Mouse (Mus musculus): ENCODE measurements around the gene Tsfm. TPM values are rescaled to one million over a fixed set of nuclear protein-coding genes. Genes with fewer than 3 reads are reported as not detected.

The Tsfm gene
- 10 to 100 TPM; 11.1 to 11.3 TPM for total RNA-seq (2023)

GRCm38 (mm10) chr10:127030336-127031296 is at the start of gene Tsfm:
Gene Tsfm (minus strand): TSS chr10:127030840.

GRCm38 (mm10) chr10:127075080-127075479 is 44.4 kb upstream of the Tsfm start, which contains the start of gene Agap2:
Gene Agap2 (plus strand): TSS chr10:127075284.

DNA sequence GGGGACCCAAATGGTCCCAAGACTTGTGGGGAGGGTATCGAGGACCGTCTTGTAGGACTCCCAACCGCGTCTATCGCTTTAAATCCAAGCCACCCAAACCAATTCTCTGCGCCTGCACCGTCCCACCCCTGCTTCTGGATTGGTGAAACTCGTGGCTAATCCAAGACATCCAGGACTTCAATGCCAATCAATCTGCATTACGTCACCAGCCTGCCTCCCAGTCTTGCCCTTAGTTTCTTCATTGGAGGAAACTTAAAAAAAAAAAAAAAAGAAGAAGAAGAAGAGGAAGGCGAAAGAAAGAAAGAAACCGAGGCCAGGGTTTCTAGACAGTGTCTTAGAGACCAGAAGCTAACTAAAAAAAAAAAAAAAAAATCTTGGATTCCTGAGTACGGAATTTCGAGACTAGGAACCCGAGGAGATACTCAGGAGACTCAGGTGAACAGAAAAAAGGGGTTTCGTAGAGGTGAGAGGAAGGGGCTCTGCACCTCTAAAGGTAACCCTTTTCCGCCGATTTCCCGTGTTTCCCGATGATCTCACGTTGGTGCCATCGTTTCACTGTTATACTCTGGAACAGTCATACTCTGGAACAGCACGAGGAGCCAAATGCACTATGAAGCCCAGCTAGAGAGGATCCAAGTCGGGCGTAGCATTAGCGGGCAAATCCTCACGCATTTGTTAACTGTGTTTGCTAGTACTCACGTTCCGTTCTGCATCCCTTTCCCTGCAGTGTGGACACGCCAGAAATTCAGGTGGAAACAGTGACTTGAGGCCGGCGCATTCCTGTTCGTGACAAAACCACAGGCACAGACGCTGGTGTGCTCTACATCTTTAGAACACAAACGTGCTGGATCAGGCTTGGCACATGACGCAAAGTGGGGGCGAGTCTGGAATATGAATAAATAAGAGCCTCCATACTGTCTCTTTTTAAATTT is 39.8 kb upstream of the Tsfm start, which contains the start of gene Tspan31:
TSS of gene Tspan31 (minus strand) at position 75 of the 932 bp plus-strand sequence.

DNA sequence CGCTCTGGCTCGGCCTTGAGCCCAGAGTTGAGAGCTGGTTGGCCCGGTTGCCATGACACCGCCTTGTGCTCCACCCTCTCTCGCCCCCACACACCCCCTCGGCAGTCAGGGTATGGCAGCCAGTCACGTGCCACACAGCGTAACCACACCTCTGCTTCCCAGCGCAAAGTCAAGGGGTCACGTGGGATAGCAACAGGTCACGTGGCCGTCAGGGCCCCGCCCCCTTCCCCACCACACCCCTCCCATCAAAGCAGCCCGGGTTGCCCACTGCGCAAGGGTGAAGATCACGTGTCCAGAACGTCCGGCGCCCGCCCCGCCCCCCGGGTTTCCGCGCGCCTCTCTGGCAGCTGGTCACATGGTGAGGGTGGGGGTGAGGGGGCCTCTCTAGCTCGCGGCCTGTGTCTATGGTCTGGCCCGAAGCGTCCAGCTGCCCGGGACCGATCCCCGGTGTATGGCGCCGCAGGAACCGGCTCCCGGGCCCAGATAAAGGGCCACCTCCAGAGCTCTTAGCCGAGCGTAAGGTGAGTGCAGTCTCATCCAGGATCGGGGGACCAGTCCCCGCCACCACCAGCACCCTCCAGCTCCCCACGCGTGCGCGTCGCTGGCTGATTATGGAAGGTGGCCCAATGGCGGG is 32.7 kb upstream of the Tsfm start, which contains the start of gene Cdk4:
TSS of gene Cdk4 (plus strand) at position 296 of the 634 bp plus-strand sequence.

GRCm38 (mm10) chr10:127059968-127060916 is 29.6 kb upstream of the Tsfm start, which contains the start of gene March9:
Gene March9 (minus strand): TSS chr10:127060184.

GRCm38 (mm10) chr10:127047954-127048353 is 17.3 kb upstream of the Tsfm start, which contains the start of gene Cyp27b1:
Gene Cyp27b1 (plus strand): TSS chr10:127048250.

GRCm38 (mm10) chr10:127041274-127041766 is 10.7 kb upstream of the Tsfm start, which contains the start of the genes Mettl1 and Eef1akmt3:
Gene Mettl1 (plus strand): TSS chr10:127041414.
Gene Eef1akmt3 (minus strand): TSS chr10:127041513.

DNA sequence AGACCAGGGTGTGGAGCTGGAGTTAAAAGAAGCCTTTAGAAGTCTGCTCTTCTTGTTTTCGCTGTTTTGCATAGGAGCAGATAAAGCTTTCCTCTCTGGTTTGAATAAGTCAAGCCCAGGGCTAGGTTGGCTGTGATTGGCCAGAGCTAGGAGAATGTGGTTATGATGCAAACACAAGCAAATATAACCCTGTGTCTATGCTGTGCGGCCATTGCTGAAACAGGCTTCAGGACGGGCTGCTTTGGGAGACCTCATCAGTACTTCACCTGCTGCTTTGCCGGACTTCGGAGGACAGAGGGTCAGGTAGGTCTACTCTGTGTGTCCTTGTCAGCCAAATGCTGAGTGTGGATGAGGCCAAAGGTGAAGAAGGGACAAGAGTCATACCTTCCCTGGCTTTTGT is 30.1 kb downstream of the Tsfm start, which contains the start of gene Avil:
TSS of gene Avil (plus strand) at position 181 of the 400 bp plus-strand sequence.

DNA sequence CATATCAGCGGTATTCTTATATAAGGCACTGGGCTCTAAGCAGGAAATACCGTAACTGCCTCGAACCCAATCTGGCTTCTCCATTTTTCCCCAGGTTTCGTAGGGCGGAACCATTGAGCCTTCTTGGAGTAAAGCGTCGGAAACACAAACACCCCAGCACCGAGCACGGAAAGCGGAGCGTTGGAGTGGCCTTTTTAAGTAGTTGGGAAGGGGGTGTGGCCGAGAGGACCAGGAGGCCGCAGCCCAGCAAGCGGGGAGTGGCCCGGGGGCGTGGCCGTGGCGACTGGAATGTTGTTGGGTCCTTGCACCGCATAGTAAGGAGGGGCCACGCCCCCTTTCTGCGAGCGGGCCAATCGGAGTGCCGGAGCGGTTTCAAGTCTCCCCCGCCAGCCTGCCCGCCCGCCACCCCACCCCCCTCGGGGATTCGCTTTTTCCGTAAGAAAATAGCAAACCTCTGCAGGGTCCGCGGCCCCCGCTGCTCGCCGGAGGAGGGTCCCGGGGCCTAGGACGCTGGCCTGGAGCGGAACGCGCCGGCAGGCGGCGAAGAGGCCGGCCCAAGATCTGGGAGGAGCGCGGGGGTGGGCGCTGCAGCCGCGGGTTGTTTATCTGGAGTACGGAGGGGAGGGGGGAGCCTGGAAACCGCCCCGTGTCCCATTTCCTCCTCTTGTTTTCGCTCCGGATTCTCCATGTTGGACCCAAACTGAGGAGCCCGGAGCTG is 52.2 kb downstream of the Tsfm start, which contains the start of gene Ctdsp2:
TSS of gene Ctdsp2 (plus strand) at position 441 of the 718 bp plus-strand sequence.

Other genes with a start within 250 kb of the Tsfm start
- 1 to 10 TPM; 3.0 to 3.8 TPM for gene Atp23, start 129.5 kb downstream of the Tsfm start, total RNA-seq (2023)
- 100 to 1,000 TPM in 1 of 2 experiments, 10 to 100 TPM in 1; 95.6 to 113 TPM for gene Ctdsp2, start 52.1 kb downstream of the Tsfm start, total RNA-seq (2023)
- under 1 TPM in 1 of 2 experiments, not detected in 1; 0.22 TPM for gene Avil, start 30.1 kb downstream of the Tsfm start, total RNA-seq (2023)
- 1 to 10 TPM; 3.6 to 4.2 TPM for gene Mettl1, start 10.6 kb upstream of the Tsfm start, total RNA-seq (2023)
- gene Eef1akmt3, start 10.7 kb upstream of the Tsfm start, total RNA-seq (2023): under 1 TPM in 1 of 2 experiments, not detected in 1; 0.20 TPM
- gene Cyp27b1, start 17.4 kb upstream of the Tsfm start, total RNA-seq (2023): not detected
- gene March9, start 29.3 kb upstream of the Tsfm start, total RNA-seq (2023): under 1 TPM in 1 of 2 experiments, not detected in 1; 0.11 TPM
- gene Cdk4, start 32.7 kb upstream of the Tsfm start, total RNA-seq (2023): 100 to 1,000 TPM; 139 to 142 TPM
- gene Tspan31, start 39.4 kb upstream of the Tsfm start, total RNA-seq (2023): 10 to 100 TPM; 26.9 to 27.6 TPM
- 10 to 100 TPM; 45.3 to 49.2 TPM for gene Agap2, start 44.4 kb upstream of the Tsfm start, total RNA-seq (2023)
- 100 to 1,000 TPM; 102 to 103 TPM for gene Os9, start 90.3 kb upstream of the Tsfm start, total RNA-seq (2023)
- 100 to 1,000 TPM in 1 of 2 experiments, 10 to 100 TPM in 1; 99.0 to 106 TPM for gene B4galnt1, start 134.4 kb upstream of the Tsfm start, total RNA-seq (2023)
- not detected for gene Slc26a10, start 149.8 kb upstream of the Tsfm start, total RNA-seq (2023)
- gene Arhgef25, start 159.2 kb upstream of the Tsfm start, total RNA-seq (2023): 1 to 10 TPM; 1.1 to 1.6 TPM
- gene Dtx3, start 164.9 kb upstream of the Tsfm start, total RNA-seq (2023): 10 to 100 TPM; 15.9 to 19.5 TPM
- gene Pip4k2c, start 180.7 kb upstream of the Tsfm start, total RNA-seq (2023): 10 to 100 TPM; 24.4 to 25.8 TPM
- gene Kif5a, start 232.5 kb upstream of the Tsfm start, total RNA-seq (2023): under 1 TPM; 0.22 to 0.42 TPM
- gene Dctn2, start 235.5 kb upstream of the Tsfm start, total RNA-seq (2023): 100 to 1,000 TPM in 1 of 2 experiments, 10 to 100 TPM in 1; 98.1 to 101 TPM

All from neutrophil, adult 83 days (primary cell).